In genomic region chr3:107760771-107761170, GRCm38 (mm10) we compare ENCODE assay signal across 8 mouse cellular contexts. TPM values are rescaled to one million over a fixed set of nuclear protein-coding genes. Genes with fewer than 3 reads are reported as not detected.
DNase-seq lines count a peak whose midpoint lies in the region; ATAC-seq and TF ChIP-seq lines count a peak whose summit lies in the region.

No protein-coding gene starts in this region.

- H3K4me1 ChIP-seq in heart, embryonic 12.5 days (replicated peaks), result peaks cover 30% of the 10 kb centered on the region
- peaks cover 9 to 42% of the 10 kb centered on the region in 2 experiments; a peak in 3 of 4 replicates for H3K4me1 ChIP-seq in CH12.LX (ENCODE audit: control insufficient read depth in 1 of 2, insufficient read depth in 2 of 2)
- peaks cover 42% of the 10 kb centered on the region for H3K4me1 ChIP-seq in hindbrain, embryonic 10.5 days (replicated peaks)
- H3K4me1 ChIP-seq in liver, embryonic 15.5 days (replicated peaks), result peaks cover 26% of the 10 kb centered on the region

- H3K4me2 ChIP-seq in heart, embryonic 12.5 days, result peak overlapping the region; percentile 94
- peak overlapping the region; percentile 94 for H3K4me2 ChIP-seq in CH12.LX (ENCODE audit: insufficient read depth, low read depth, poor library complexity, severe bottlenecking)
- H3K4me2 ChIP-seq in liver, embryonic 15.5 days, result peak overlapping the region; percentile 66

- H3K27me3 ChIP-seq in heart, embryonic 12.5 days (replicated peaks), result 0 out of 2 replicates have a peak, but pooled peaks cover 7% of the 10 kb centered on the region
- peaks cover 11% of the 10 kb centered on the region for H3K27me3 ChIP-seq in CH12.LX (replicated peaks)
- H3K27me3 ChIP-seq in hindbrain, embryonic 10.5 days (ENCODE audit: insufficient read depth, poor library complexity, severe bottlenecking), result peaks cover 23% of the 10 kb centered on the region
- peaks cover 43% of the 10 kb centered on the region for H3K27me3 ChIP-seq in liver, embryonic 15.5 days

- peak overlapping the region; percentile 86; the same call in 1 of the 2 replicates for H3K27ac ChIP-seq in heart, embryonic 12.5 days (ENCODE audit: poor library complexity, severe bottlenecking)
- no peak overlapping the region for H3K27ac ChIP-seq in CH12.LX (ENCODE audit: insufficient read depth, low read depth)
- peak overlapping the region; percentile 91 for H3K27ac ChIP-seq in hindbrain, embryonic 10.5 days
- H3K27ac ChIP-seq in liver, embryonic 15.5 days (replicated peaks), result 0 out of 2 replicates have a peak overlapping the region, but pooled peaks have one; percentile 6

- no peak for ATAC-seq in heart, embryonic 12.5 days (ENCODE audit: insufficient number of reproducible peaks, low FRiP score)
- ATAC-seq in liver, embryonic 15.5 days (ENCODE audit: insufficient read depth), result no peak

- H3K9ac ChIP-seq in heart, embryonic 12.5 days, result 0 out of 2 replicates have a peak overlapping the region, but pooled peaks have one; percentile 91
- H3K9ac ChIP-seq in CH12.LX (ENCODE audit: insufficient read depth, low read depth), result no peak overlapping the region
- H3K9ac ChIP-seq in liver, embryonic 15.5 days, result no peak overlapping the region

- TF ChIP-seq POLR2A in CH12.LX (IDR thresholded peaks at IDR 0.05; ENCODE audit: low read depth, low read length), result no peak

- TF ChIP-seq CTCF in CH12.LX (conservative IDR thresholded peaks at IDR 0.05 in 1 of 2, IDR thresholded peaks at IDR 0.05 in 1 of 2; ENCODE audit: low read depth in 2 of 2, low read length in 2 of 2), result no peak

- 66% methylated on average over 1 of the region's 1 CpGs for WGBS in heart, embryonic 12.5 days
- whole genome bisulfite sequencing in hindbrain, embryonic 10.5 days, result 74% methylated on average over 1 of the region's 1 CpGs
- 39% methylated on average over 1 of the region's 1 CpGs for WGBS in liver, embryonic 15.5 days (ENCODE audit: insufficient replicate concordance)

- no peak for TF ChIP-seq RAD21 in CH12.LX (IDR thresholded peaks at IDR 0.05; ENCODE audit: low read depth, low read length)

- in situ Hi-C loops in CH12.LX (cut with MboI; ENCODE audit: low pct_ligation_motif_present, low pct_unique_long_range_greater_than_20kb, low sequenced_read_pairs), result no loop called here

- no peaks in the 10 kb centered on the region for H3K79me2 ChIP-seq in CH12.LX (replicated peaks; ENCODE audit: control insufficient read depth, extremely low read depth, insufficient read depth, poor library complexity, severe bottlenecking)

- H3K4me3 ChIP-seq in heart, embryonic 12.5 days, result peak overlapping the region; percentile 90
- H3K4me3 ChIP-seq in CH12.LX (replicated peaks in 1 of 3; ENCODE audit: low read depth in 2 of 3, low read length in 2 of 3, poor library complexity in 1 of 3), result no peak overlapping the region
- H3K4me3 ChIP-seq in hindbrain, embryonic 10.5 days, result peak overlapping the region; percentile 66
- peak overlapping the region; percentile 64; the same call in 1 of the 2 replicates for H3K4me3 ChIP-seq in liver, embryonic 15.5 days (replicated peaks)

- DNase-seq in heart, postnatal 36 days, result no peak
- no peak for DNase-seq in CH12.LX (ENCODE audit: extremely low read depth)
- no peak for DNase-seq in hindbrain, embryonic 10.5 days (ENCODE audit: low spot score)
- no peak for DNase-seq in embryo, embryonic 9.5 days (ENCODE audit: extremely low spot score)
- DNase-seq in gastrocnemius, postnatal 36 days, result no peak
- DNase-seq in layer of hippocampus, adult 8-10 months (ENCODE audit: low spot score in 2 of 2), result no peak

- no peaks in the 10 kb centered on the region for H3K9me3 ChIP-seq in heart, embryonic 12.5 days (replicated peaks)
- H3K9me3 ChIP-seq in CH12.LX (replicated peaks; ENCODE audit: low read length), result no peaks in the 10 kb centered on the region
- H3K9me3 ChIP-seq in hindbrain, embryonic 10.5 days, result no peaks in the 10 kb centered on the region
- no peaks in the 10 kb centered on the region for H3K9me3 ChIP-seq in liver, embryonic 15.5 days (replicated peaks)

- H3K36me3 ChIP-seq in heart, embryonic 12.5 days, result 0 out of 2 replicates have a peak, but pooled peaks cover 3% of the 10 kb centered on the region
- H3K36me3 ChIP-seq in CH12.LX (replicated peaks in 1 of 2; ENCODE audit: control insufficient read depth in 1 of 2, insufficient read depth in 1 of 2, low read length in 1 of 2), result peaks cover 0 to 20% of the 10 kb centered on the region in 2 experiments
- no peaks in the 10 kb centered on the region for H3K36me3 ChIP-seq in hindbrain, embryonic 10.5 days
- no peaks in the 10 kb centered on the region for H3K36me3 ChIP-seq in liver, embryonic 15.5 days (replicated peaks)

- intact Hi-C loops in heart, postnatal 36 days (cut with DNase I), result loop anchor here (1.0 to 5.0 kb wide), 3 partner anchors 32 to 67 kb away; no protein-coding TSS in a partner anchor
- intact Hi-C loops in gastrocnemius, postnatal 36 days (cut with DNase I), result loop anchor here (2.0 kb wide), 1 partner anchor 102 kb away; no protein-coding TSS in a partner anchor

- no peak for TF ChIP-seq EP300 in CH12.LX (IDR thresholded peaks at IDR 0.05; ENCODE audit: low read length)

- dilution Hi-C loops in CH12.LX (cut with MboI; ENCODE audit: extremely low pct_ligation_motif_present, extremely low pct_unique_long_range_greater_than_20kb, low sequenced_read_pairs), result no loop called here

TF ChIP-seq in CH12.LX, 34 proteins besides CTCF, POLR2A, EP300 and RAD21:
- TF ChIP-seq ZMIZ1 (IDR thresholded peaks at IDR 0.05; ENCODE audit: low read depth, low read length) (peak; percentile 11; the same call in 1 of the 2 replicates), CHD1 (IDR thresholded peaks at IDR 0.05; ENCODE audit: low read depth, low read length) (no peak), USF2 (conservative IDR thresholded peaks at IDR 0.05; ENCODE audit: low read depth, low read length) (no peak)
TF ChIP-seq in CH12.LX: peak in this region for 1.

RNA-seq across cellular contexts. Expression of gene Csf1, which starts 0.5 kb away (rescaled TPM):
- 12.7 and 12.8 TPM in 2 replicates for polyA plus RNA-seq in heart, embryonic 12.5 days (2016; fragmentation: Nextera tagmentation; extraction: Ambion mirVana)
- 10 to 100 TPM; 34.4 to 49.5 TPM for total RNA-seq in heart, postnatal 36 days (2021)
- total RNA-seq in CH12.LX (2012; rRNA removed) (2.5 and 3.4 TPM in 2 replicates), CH12.LX (2014; rRNA removed) (2.9 and 3.4 TPM in 2 replicates)
- 15.0 and 17.4 TPM in 2 replicates for polyA plus RNA-seq in CH12.LX (2012; ENCODE audit: insufficient read length, low read depth)
- 7.2 TPM in 2 replicates for polyA plus RNA-seq in hindbrain, embryonic 10.5 days (2016; fragmentation: Nextera tagmentation; extraction: Ambion mirVana)
- polyA plus RNA-seq in liver, embryonic 15.5 days (2015; fragmentation: Nextera tagmentation; extraction: Ambion mirVana), result 6.3 and 6.7 TPM in 2 replicates
- total RNA-seq in gastrocnemius, postnatal 36 days (2021), result 1 to 10 TPM; 6.0 to 9.7 TPM
- total RNA-seq in layer of hippocampus, adult 8-10 months (2022), result 10 to 100 TPM; 24.9 to 58.2 (median 39.9) TPM

Comparison
In these comparisons a context has a peak if more than half of its experiments do, and no peak if none do; other contexts are left out.
1. H3K4me3 ChIP-seq: peak in heart, embryonic 12.5 days (single experiment), hindbrain, embryonic 10.5 days (single experiment) and liver, embryonic 15.5 days (single experiment); none in CH12.LX (0 of 3).
2. Peak in every context shown above with its lines, with median percentiles within 50 percentile points of each other: H3K4me2 ChIP-seq.